In the genomic region with DNA sequence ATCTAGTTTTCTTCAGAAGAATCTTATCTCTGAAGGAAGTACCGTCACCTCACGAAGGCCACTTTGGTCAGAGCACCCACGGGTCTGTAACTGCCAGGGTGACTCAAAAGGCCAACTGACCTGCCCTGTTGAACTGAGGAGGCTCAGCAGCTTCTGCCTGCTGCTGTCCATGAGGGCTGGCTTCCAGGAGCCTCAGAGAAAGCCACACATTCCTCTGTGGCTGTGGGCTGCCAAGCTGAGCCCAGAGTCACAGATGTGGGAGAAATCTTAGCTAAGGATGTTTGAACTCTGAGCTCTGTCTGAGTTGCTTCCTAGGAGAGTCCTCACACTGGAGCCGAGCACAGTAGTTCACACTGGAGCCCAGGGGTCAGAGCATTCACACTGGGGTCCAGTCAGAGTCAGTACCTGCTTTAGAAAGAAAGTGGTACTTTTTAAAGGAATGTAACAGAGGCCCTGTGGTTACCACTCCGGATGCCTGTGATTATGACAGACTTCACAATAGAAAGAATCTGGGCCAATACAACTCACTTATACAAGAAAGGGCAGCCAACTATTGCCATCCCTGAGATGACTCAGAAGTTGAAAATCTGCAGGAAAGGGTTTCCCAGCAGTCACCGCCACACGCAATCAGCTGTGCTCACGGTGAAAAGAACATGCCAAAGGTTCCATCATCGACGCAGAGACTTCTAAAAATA, we compare ENCODE assay signal across 15 mouse cellular contexts.
A peak's percentile ranks its signal among the peaks of the same experiment; 100 is the strongest.
DNase-seq lines count a peak whose midpoint lies in the region; ATAC-seq and TF ChIP-seq lines count a peak whose summit lies in the region.
"Had no signal": no experiment of that assay in that cellular context is flagged by ENCODE, and none has a peak within 500 bp of the region (broad histone marks: within the 10 kb centered on the region; RNA-seq: fewer than 3 reads in every experiment).

No protein-coding gene starts in this region.

- no peak overlapping the region for H3K9ac ChIP-seq in forebrain, embryonic 16.5 days (replicated peaks; ENCODE audit: low read depth, low read length)
- H3K9ac ChIP-seq: forebrain, embryonic 12.5 days; midbrain, embryonic 13.5 days had no signal

- 84% methylated on average over 10 of the region's 10 CpGs for WGBS in forebrain, embryonic 16.5 days

- no peaks in the 10 kb centered on the region for H3K36me3 ChIP-seq in forebrain, embryonic 16.5 days (ENCODE audit: control insufficient read depth, insufficient read depth)
- H3K36me3 ChIP-seq: forebrain, embryonic 12.5 days; midbrain, embryonic 13.5 days had no signal

- H3K9me3 ChIP-seq in forebrain, embryonic 16.5 days (ENCODE audit: control insufficient read depth, low read length) = no peaks in the 10 kb centered on the region
- H3K9me3 ChIP-seq: forebrain, embryonic 12.5 days; midbrain, embryonic 13.5 days had no signal

- H3K4me2 ChIP-seq in forebrain, embryonic 16.5 days (ENCODE audit: low read length) = no peak overlapping the region
- H3K4me2 ChIP-seq: forebrain, embryonic 12.5 days; midbrain, embryonic 13.5 days had no signal

- ATAC-seq in monocyte, adult 5-6 weeks (replicated peaks; ENCODE audit: insufficient number of reproducible peaks, low FRiP score, low TSS enrichment, poor library complexity, severe bottlenecking) = no peak
- ATAC-seq in forebrain, embryonic 16.5 days = no peak
- ATAC-seq: midbrain, embryonic 13.5 days had no signal

- peak; percentile 62 for DNase-seq in gastrocnemius, adult 2 months
- DNase-seq in gastrocnemius, postnatal 36 days = no peak
- DNase-seq in lung, postnatal 25 days (ENCODE audit: low spot score) = peak; percentile 24
- DNase-seq in lung, adult 18-20 months = no peak
- peak; percentile 52 for DNase-seq in gastrocnemius, postnatal 25 days
- DNase-seq in natural killer cell, adult 2 months (ENCODE audit: low spot score in 2 of 2) = no peak
- DNase-seq: kidney, adult 18-20 months; layer of hippocampus, adult 9-11 months; left cerebral cortex, postnatal 4 days; lung, adult 2 months; right cerebral cortex, postnatal 4 days had no signal

- peaks cover 3% of the 10 kb centered on the region; the same call in 1 of the 2 replicates for H3K4me1 ChIP-seq in forebrain, embryonic 16.5 days (replicated peaks; ENCODE audit: control insufficient read depth, insufficient read depth, low read length)

- H3K27me3 ChIP-seq in forebrain, embryonic 16.5 days (replicated peaks; ENCODE audit: control insufficient read depth, insufficient read depth, low read length) = no peaks in the 10 kb centered on the region
- H3K27me3 ChIP-seq: forebrain, embryonic 12.5 days; midbrain, embryonic 13.5 days had no signal

- intact Hi-C loops in gastrocnemius, adult 2 months (cut with DNase I) = no loop called here
- intact Hi-C loops in gastrocnemius, postnatal 36 days (cut with DNase I) = no loop called here

- H3K4me3 ChIP-seq in gastrocnemius, adult 2 months = no peak overlapping the region
- no peak overlapping the region for H3K4me3 ChIP-seq in forebrain, embryonic 16.5 days (replicated peaks; ENCODE audit: low read length)
- H3K4me3 ChIP-seq: forebrain, embryonic 12.5 days; midbrain, embryonic 13.5 days had no signal

- no peak for TF ChIP-seq CTCF in gastrocnemius, adult 2 months (IDR thresholded peaks at IDR 0.05)

- peak overlapping the region; percentile 62 for H3K27ac ChIP-seq in gastrocnemius, adult 2 months
- no peak overlapping the region for H3K27ac ChIP-seq in forebrain, embryonic 16.5 days (ENCODE audit: low read length)
- H3K27ac ChIP-seq: forebrain, embryonic 12.5 days; midbrain, embryonic 13.5 days had no signal

Comparison
In these comparisons a context has a peak if more than half of its experiments do, and no peak if none do; other contexts are left out.
1. DNase-seq: peak in gastrocnemius, adult 2 months (single experiment), lung, postnatal 25 days (single experiment) and gastrocnemius, postnatal 25 days (single experiment); none in gastrocnemius, postnatal 36 days (0 of 2), lung, adult 18-20 months (0 of 2) and natural killer cell, adult 2 months (0 of 2).